Mouse (Mus musculus): Measurements from ENCODE around the gene Ube3c.
"Not testable (repeated sequence)": the region's sequence is repeated elsewhere in the genome, so short reads cannot be mapped to it uniquely, and the experiment has no call there.

Ube3c gene

GRCm38 (mm10) chr5:29568848-29569377, at the start of gene Ube3c:
Gene Ube3c (plus strand): TSS chr5:29569242.
- DNase-seq (ENCODE audit: extremely low read depth, insufficient read length, low spot score): peak; percentile 99

GRCm38 (mm10) chr5:29560111-29560510, 8.9 kb upstream of the Ube3c start:
- DNase-seq (ENCODE audit: extremely low read depth, insufficient read length, low spot score): no peak

GRCm38 (mm10) chr5:29560667-29561066, 8.4 kb upstream of the Ube3c start:
- DNase-seq (ENCODE audit: extremely low read depth, insufficient read length, low spot score): no peak

GRCm38 (mm10) chr5:29569378-29570280, 587 bp downstream of the Ube3c start:
- DNase-seq (ENCODE audit: extremely low read depth, insufficient read length, low spot score): peak; percentile 84

- not testable (repeated sequence) for DNase-seq (ENCODE audit: extremely low read depth, insufficient read length, low spot score)
Measured at GRCm38 (mm10) chr5:29574286-29574685, 5.2 kb downstream of the Ube3c start.

- DNase-seq (ENCODE audit: extremely low read depth, insufficient read length, low spot score): no peak
Measured at GRCm38 (mm10) chr5:29575085-29575484, 6.0 kb downstream of the Ube3c start.

GRCm38 (mm10) chr5:29577795-29578631, 9.0 kb downstream of the Ube3c start:
- no peak for DNase-seq (ENCODE audit: extremely low read depth, insufficient read length, low spot score)

- no peak for DNase-seq (ENCODE audit: extremely low read depth, insufficient read length, low spot score)
Measured at GRCm38 (mm10) chr5:29583880-29584595, 15.0 kb downstream of the Ube3c start.

- DNase-seq (ENCODE audit: extremely low read depth, insufficient read length, low spot score): not testable (repeated sequence)
Measured at GRCm38 (mm10) chr5:29592161-29592560, 23.1 kb downstream of the Ube3c start.

GRCm38 (mm10) chr5:29606546-29606945, 37.5 kb downstream of the Ube3c start:
- no peak for DNase-seq (ENCODE audit: extremely low read depth, insufficient read length, low spot score)

GRCm38 (mm10) chr5:29625610-29626009, 56.6 kb downstream of the Ube3c start:
- DNase-seq (ENCODE audit: extremely low read depth, insufficient read length, low spot score): no peak

- no peak for DNase-seq (ENCODE audit: extremely low read depth, insufficient read length, low spot score)
Measured at GRCm38 (mm10) chr5:29629941-29630340, 60.9 kb downstream of the Ube3c start.

- DNase-seq (ENCODE audit: extremely low read depth, insufficient read length, low spot score): no peak
Measured at GRCm38 (mm10) chr5:29631711-29632110, 62.7 kb downstream of the Ube3c start.

GRCm38 (mm10) chr5:29636298-29636697, 67.3 kb downstream of the Ube3c start:
- DNase-seq (ENCODE audit: extremely low read depth, insufficient read length, low spot score): no peak

GRCm38 (mm10) chr5:29636884-29637283, 67.8 kb downstream of the Ube3c start:
- DNase-seq (ENCODE audit: extremely low read depth, insufficient read length, low spot score): no peak

- DNase-seq (ENCODE audit: extremely low read depth, insufficient read length, low spot score): no peak
Measured at GRCm38 (mm10) chr5:29641124-29641884, 72.3 kb downstream of the Ube3c start.

GRCm38 (mm10) chr5:29651696-29652095, 82.7 kb downstream of the Ube3c start:
- DNase-seq (ENCODE audit: extremely low read depth, insufficient read length, low spot score): no peak

GRCm38 (mm10) chr5:29657590-29658339, 88.7 kb downstream of the Ube3c start:
- no peak for DNase-seq (ENCODE audit: extremely low read depth, insufficient read length, low spot score)

- not testable (repeated sequence) for DNase-seq (ENCODE audit: extremely low read depth, insufficient read length, low spot score)
Measured at GRCm38 (mm10) chr5:29661246-29661645, 92.2 kb downstream of the Ube3c start.
